Mouse (Mus musculus) CD4-positive, CD25-positive, alpha-beta regulatory T cell, adult 4 months (primary cell): ENCODE measurements around the gene Aldh1b1. TPM values are rescaled to one million over a fixed set of nuclear protein-coding genes. Genes with fewer than 3 reads are reported as not detected.

Experiments
- ATAC-seq: one replicate; pipeline ENCODE4 v1.8.0; 2017
- polyA plus RNA-seq, 2 experiments: library from polyadenylated mRNA; unstranded; fragments of 100-300 nt; shearing (Covaris generic); gene quantifications; one replicate each; pipeline ENCODE4 v1.2.1; 2017

Aldh1b1 gene
- polyA plus RNA-seq: 10 to 100 TPM in 1 of 2 experiments, 1 to 10 TPM in 1; 4.3 to 10.2 TPM

DNA sequence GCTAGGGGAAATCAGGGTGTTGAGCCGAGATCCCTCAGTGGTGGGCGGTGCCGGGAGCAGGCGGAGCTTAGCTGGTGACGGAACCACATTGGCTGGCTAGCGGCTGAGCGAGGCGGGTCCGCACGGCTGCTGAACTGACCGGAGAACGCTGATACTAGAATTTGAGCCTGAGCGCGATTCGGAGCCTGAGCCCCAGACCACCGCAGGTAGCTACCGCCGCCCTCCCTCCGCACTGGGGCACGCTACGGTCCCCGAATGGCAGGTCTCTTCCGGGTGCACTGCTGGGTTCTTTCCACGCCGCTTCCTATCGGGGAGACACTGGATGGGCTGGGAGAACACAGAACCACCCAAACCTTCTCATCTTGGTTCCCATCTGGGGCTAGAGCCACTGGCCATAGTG, at the start of gene Aldh1b1:
Aldh1b1 (plus strand) TSS at position 59 of the 400 bp plus-strand sequence.
- peak; percentile 86 for ATAC-seq

DNA sequence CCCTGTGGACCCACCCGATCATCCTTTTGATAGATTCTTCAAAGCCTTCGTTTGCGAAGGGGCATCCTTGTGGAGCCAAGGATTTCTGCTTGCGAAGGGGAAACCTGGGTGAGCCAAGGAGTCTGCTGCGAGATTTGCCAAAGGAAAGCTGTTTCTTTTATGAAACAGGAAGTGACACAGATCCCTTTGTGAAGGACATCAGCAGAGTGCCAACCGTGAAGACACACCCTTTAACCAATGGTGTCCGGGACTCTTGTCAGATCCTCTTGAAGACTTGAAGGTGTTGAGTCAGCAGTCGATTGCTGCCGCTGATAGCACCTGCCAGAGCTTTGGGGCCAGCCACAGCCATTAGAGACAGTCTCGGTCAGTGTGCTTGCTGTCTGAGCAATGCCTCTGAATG, 49.4 kb upstream of the Aldh1b1 start:
- no peak for ATAC-seq

DNA sequence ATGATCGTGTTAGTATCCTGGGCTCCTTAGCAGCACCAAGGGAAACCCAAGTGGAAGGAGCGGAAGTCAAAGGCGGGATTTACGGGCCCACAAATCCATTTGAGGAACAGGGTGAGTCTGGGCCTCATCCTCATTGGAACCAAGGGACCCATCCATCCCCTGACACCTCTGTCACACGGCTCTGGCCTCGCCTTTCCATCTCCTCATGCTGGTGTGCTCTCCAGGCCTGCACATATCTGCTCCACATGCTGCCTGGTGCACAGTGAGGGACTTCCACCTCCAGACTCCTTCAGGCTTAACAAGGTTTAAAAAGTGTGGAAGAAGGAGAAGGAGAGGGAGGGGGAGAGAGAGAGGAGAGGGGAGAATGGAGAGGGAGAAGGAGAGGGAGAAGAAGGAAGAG, 48.3 kb upstream of the Aldh1b1 start:
- no peak for ATAC-seq

DNA sequence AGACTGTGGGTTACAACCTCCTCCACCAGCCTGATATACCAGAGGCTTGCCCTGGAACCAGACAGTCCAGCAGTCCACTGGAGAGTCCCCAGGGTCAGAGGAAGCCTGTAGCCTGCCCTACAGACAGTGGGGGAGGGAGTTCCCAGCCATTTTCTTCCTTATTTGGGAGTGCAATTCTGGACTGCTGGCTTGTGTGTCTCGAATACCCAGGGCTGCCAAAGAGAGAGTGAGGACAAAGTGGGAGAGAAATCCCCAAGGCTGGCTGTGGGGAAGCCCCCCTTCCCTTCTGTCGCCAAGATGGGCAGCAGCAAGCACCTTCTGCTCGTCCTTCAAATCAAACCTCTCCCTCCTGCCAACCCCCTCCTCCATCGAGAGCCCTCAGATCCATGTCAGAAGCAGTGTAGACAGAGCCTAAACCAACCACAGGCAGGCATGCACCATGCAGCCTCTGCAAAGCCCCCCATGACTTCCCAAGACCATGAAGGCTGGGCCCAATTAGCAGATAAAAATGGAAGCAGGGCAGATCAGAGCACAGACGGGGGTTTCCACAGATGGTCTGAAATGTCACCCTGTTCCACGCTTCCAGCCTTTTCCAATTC, 45.5 kb upstream of the Aldh1b1 start:
- no peak for ATAC-seq

DNA sequence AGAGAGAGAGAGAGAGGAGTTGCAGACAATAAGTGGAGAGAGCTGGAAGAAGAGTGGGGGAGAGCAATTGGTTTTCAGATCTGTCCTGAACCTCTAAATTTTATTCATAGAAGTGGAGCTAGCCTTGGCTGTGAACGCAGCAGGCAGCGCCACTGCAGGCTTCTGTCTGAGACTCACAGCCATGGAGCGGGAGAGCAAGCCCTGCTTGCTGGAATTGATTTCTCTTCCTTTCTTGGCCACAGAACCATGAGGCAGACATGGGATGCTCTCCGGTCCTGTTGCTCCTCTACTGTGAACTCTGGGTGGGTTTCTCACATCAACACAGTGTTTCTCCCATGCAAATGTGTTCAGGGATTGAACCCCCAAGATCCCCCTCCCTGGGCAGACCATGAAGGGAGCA, 44.7 kb upstream of the Aldh1b1 start:
- ATAC-seq: no peak

DNA sequence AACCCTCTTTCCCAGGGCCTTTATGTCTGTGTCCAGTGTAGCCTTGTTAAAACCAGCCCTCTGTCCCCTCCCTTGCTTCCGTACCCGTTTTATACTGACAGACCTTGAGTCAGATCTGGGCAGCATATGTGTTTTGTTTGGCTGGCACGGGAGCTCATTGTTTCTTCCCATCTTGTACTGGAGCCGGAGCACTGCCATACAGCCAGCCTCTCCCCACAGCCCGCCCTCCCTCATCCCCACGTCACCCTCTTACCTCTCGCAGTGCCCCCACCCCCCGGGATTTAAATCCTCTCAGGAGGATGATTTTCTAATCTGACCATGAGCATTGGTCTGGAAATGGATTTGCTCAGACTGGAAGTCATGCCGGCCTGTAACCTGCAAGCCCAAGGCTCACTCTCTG, 43.7 kb upstream of the Aldh1b1 start:
- ATAC-seq: no peak

DNA sequence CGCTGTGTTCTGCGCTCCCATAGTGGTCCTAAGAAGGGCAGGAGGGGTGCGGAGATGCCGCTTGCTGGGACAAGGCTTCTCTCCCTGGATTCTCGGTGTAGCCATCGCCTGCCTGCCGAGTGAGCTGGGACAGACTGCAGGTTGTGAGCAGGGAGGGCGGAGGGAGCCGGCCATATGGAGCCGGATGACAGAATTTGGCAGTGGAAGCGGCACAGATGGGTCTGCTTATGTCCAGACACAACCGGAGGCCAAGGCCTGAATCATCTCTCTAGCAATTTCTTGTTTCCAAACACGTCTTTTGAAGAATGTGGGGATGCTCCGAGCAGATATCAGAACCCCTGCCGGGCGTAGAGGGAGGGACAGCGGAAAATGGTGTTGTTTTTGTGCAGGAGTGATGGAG, 42.9 kb upstream of the Aldh1b1 start:
- no peak for ATAC-seq

DNA sequence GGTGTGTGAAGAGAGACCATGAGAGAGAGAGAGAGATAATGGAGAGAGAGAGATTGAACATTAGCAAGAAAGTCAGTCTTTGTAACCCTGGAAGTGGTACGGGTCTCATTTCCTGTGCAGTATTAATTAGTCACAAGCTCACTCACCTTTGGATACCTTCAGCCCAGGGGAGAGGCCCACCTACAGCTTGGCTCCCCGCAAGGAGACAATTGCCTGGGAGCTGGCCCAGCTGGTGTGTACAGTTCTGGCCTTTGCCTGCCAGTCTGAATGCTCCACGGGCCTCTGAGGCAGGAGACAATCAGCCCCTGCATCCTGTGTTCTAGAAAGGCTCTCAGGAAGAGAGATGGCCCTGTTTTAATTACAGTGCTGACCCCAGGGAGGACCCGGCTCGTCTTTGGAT, 40.9 kb upstream of the Aldh1b1 start:
- ATAC-seq: no peak

DNA sequence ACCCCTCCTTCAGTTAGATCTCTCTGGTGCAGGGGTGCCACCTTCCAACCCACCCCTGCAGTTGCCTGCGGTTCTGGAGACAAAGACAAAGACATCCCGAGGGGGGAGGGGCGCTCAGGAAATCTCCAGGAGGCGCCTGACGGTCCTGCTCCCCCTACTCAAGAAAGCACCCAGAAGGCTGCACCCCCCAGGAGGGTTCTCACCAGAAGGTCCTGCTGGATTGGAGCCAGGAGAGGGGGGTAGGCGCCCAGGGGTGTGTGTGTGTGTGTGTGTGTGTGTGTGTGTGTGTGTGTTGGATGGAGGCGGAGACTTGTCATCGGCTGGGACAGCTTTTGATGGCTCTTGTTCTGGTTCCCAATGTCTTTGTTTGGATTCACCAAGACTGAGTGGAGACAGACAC, 39.4 kb upstream of the Aldh1b1 start:
- ATAC-seq: no peak

DNA sequence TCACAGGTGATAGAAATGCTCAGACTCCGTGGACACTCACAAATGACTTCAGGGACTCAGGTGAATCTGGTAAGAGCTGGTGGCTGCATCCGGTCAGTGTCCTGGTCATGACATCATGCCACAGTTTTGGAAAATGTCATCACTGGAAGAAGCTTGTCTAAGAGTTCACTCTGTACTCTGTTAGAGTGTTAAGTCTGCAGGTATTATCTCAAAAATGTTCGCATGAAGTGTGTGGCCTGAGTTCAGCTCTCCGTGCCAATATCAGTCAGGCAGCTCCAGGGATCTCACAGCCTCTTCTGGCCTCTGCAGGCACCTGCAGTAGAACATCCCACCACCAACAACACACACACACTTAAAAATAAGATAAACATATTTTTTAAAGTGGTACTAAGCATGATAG, 36.2 kb upstream of the Aldh1b1 start:
- ATAC-seq: no peak

DNA sequence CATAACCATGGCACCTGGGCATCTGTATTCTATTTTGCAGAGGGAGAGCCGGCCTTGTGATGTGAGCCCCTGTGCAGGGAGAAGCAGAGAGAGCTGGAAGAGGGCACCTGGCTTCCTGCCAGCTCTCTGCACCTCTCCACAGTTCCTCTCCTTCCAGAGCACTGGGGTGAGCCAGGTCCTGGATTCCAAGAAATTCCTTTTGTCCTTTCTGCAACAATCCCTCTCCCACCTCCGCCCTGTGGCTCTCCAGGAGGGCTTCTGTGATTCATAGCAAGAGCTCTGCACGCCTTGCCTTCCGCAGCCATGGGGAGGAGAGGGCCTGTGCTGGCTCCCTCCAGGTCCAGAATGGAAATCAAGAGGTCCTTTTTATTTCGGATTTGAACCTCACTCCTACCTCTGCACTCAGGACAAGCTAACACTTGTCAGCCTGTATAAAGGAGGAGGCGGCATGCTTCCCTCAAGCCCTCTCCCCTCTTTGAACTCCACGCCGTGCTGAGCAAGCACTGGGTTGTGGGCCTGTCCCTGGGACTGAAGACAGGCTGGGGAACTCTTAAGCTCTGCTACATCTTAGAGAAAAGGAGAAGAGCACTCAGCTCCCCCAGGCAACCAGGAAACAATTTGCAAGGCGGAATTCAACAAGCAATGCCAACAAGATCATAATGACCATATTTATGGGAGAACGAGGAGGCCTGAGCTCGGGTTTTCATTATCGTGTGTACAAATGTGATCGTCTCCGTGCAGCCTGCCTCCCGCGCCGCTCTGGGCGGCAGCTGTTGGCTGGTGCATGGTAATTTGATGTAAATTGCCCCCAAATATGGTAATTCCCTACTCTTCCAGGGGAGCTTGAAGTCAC, 35.3 kb upstream of the Aldh1b1 start:
- peak; percentile 26 for ATAC-seq

DNA sequence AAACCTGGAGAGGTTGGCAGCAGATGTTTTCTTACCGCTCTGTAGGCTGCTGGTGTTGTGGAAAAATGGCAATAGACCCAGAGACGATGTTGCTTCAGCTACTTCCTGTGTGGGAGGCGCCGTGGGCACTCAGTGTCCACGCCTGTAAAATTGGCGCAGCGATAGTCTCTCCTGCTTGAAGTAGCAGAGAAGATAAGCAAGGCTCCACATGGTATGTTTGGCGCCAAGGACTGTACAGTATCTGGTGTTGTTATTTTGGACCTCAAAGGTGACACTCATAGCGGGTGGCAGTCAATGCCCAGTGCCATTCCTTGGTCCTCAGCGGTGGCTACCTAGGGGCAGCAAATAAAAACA, 34.7 kb upstream of the Aldh1b1 start:
- ATAC-seq: peak; percentile 81

DNA sequence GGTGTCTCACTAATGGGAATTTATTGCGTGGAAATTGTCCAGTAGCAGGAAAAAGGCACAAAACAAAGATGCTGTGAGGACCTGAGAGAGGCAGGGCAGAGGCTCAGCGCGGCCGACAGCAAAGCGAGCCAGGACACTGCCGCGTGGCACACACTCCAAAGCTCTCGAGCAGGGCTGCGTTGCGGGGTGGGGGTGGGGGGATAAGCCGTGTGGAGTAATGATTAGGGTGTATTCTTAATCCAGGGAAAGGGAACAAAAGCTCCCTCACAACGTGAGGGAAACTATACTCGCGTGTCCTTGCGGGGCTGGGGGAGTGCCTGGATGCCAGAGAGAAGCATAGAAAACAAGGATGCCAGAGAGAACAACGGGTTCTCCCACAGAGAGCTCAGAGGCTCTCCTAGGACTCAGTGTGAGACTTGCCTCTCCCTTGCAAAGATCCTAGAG, 33.7 kb upstream of the Aldh1b1 start:
- no peak for ATAC-seq

DNA sequence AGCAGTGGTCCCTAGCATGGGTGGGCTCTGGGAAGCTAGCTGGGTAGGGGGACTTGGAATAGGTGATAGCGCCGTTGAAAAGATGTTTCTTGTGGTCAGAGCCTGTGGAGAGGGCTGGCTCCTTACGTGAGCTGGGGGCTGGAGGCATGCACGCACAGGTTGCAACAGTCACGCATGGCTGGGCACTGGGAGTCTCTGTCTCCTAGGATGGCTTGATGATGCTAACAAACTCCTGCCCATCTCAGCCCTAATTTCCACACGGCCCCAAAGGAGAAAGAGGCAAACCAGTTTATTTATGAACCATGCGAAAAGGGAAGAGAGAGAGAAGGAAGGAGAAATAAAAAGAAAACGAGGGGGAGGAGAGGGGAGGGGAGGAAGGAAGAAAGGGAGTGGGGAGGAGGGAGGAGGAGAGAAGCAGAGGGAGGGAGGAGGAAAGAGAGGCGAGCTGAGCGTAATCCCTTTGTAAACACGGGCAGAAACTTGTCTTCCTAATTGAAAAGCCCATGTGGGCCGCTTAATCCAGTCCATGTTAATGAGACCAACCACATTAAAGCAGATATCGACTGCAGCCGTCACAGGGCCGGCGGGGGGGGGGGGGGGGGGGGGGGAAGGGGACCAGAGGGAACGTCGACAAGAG, 33.1 kb upstream of the Aldh1b1 start:
- peak; percentile 26 for ATAC-seq

DNA sequence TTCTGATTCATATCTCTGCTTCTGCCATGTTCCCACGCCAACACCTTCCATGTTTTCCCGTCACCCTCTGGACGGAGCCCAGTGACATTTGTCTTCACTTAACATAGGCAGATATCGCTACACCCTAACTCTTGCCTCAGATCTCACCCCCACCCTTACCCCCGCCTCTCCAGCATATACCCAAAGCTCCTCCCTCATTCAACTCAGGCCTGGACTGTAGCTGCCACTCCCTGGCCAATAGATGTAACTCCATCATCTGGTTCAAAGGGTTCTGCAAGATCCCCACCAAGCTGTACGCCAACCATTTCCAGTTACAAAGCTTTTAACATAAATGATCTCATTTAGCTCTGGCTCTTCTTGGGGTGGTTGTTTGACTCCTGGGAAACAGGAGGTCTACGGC, 32.0 kb upstream of the Aldh1b1 start:
- ATAC-seq: no peak

DNA sequence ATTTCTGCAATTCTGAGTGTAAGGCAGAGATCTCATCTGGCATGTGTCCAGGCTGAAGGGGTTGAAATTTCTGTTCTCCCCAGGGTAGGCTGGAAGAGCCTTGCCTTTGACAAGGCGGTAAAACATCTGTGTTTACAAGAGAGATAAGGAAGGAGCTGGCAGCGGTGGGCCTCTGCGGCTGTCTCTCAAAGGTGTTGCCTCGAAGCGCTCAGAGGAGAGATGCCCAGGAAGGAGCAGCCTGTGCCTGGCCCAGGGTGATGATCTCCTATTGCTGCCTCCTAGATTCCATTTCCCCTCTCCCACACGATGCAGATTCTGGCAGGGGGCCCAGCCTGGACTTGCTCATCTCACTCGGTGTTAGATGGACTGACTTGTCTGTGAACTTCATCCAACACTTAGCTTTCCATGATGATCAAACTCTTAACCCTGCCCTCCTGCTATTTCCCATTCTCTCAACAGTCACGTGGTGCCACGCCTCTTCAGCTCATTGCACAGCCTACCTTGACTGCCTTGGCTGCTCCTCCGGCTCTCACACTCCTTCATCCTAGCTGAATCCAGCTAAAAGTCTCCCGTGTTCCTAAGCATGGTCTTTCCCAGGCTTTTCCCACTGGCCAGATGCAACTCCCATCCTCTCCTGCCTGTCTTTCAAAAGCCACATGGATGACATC, 30.8 kb upstream of the Aldh1b1 start:
- ATAC-seq: no peak

DNA sequence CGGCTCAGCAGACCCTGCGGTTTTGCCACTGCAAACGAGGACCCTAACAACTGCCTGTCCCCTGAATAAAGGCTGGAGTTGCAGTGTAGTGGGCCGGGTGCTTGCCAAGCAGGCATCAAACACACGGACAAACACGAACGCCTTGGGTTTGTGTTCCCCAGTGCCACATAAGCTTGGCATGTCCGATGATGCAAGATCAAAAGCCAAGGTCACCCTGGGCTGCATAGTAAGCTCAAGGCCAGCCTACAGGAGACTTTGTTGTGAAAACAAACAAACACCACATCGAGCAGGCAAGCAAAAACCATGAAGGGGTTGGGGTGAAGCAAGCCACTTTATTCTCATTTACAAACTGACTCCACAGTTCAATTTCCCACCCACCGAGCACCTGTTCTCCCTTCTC, 29.7 kb upstream of the Aldh1b1 start:
- ATAC-seq: no peak

DNA sequence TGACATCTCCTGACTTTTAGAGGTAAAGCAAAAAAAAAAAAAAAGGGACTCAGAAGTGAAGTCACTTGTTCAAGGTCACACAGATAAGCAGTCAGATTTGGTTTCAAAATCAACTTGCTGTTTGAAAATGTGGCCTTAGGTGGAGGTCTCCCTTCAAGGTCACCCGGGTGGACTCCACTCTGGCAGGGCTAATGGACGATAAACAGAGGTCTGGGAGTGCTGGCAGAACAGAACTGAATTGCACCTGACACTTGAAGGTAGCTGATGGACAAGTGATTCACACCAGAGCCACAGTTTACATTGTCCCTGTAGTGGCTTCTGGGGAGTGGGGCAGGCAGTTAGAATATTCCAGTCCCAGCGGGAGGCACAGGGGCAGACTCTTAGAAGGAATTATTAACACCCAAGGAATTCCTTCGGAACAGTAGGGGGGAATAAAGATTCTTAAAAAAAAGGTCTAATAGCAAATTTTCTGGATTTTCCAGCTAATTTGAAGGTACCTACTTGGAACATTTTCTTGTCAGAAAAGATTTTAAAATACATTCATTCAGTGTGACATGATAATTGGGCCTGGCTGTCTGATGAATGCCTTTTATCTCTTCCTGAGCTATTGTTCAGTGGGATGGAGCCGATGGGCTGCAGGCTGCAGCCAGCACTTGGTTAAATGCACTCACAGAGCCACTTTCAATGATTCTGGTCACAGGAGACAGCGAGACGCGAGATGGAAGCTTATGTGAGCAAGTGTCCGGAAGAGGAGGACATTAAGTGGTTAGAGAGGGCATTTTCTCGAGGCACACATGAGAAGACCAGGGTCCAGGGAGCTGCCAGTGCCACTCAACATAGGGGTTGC, 28.8 kb upstream of the Aldh1b1 start:
- ATAC-seq: no peak

DNA sequence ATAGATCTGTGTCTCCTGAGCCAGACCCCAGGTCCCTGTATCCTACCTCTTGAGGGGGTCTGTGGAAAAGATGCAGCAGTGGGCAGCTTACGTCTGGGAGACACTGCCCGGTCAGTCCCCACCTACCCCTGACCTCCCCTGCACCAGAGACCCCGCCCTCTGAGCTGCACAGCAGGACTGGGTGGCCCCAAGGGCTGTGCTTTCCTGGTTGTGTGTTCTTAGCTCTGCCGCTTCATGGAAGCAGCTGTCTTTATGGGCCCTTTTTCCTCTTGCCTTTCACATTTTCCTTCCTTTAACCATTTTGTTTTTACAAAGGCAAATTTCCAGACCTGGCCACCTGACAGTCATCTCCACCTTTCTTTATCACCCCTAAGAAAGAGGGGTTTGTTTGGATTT, 28.2 kb upstream of the Aldh1b1 start:
- ATAC-seq: no peak

DNA sequence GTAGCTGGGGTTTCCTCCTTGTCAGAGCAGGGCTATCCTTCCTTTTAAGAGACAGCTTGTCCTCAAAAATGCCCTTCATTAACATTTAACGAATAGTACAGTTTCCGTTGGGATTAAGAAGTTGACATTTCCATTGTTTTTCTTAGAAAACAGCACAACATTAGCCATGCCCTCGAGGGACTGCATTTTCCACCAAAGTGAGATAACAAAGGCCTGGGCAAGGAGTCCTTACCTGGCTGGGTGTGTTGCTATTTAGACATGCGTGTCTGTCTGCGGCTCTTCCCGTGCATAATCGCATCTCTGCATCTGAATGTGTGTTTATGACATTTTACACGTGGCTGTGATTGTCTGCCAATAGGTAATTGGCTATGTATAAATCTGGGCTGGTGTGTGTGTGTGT, 27.6 kb upstream of the Aldh1b1 start:
- no peak for ATAC-seq

DNA sequence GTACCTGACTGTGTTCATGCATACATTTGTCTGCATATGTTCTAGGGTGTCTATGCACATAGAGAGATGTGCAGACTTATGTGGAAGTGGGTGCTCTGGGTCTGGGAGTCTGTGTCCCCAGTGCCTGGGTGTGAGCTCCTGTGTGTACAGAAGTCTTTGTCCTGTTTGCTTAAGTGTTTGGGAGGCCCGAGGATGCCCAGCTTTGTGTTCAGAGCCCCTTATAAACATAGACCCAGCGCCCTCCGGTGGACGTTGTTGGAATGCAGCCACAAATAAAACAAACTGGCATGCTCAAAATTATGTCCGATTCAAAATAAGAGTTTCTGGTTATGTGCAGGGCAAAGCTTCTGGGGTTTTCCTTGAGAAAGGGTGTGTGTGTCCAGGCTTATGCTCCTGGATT, 27.2 kb upstream of the Aldh1b1 start:
- ATAC-seq: no peak

DNA sequence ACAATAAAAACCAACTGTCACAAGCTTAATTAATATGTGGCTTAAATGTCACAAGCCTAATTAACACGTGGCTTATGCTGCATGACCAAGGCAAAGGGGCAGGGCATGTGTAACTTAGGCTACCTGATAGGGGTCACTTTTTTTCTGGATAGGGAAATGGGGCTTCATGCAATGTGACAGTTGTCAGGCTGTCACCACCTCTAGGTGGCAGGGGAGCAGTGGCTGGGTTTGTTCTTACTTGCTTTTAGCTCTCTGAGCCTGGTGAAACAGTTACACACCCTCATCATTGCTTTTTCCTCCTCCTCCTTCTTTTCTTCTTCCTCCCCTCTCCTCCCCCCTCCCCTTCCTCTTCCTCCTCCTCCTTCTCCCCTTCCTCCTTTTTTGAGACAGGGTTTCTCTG, 15.2 kb upstream of the Aldh1b1 start:
- ATAC-seq: no peak
